Mouse (Mus musculus): ENCODE data around the gene Mpp4.
A peak's percentile ranks its signal among the peaks of the same experiment; 100 is the strongest.

The Mpp4 gene

GRCm38 (mm10) chr1:59167654-59168425, 4.7 kb upstream of the Mpp4 start:
- no peak for DNase-seq (ENCODE audit: low spot score in 2 of 2)

GRCm38 (mm10) chr1:59166232-59166905, 3.2 kb upstream of the Mpp4 start:
- no peak for DNase-seq (ENCODE audit: low spot score in 2 of 2)

- no peak for DNase-seq (ENCODE audit: low spot score in 2 of 2)
Measured at GRCm38 (mm10) chr1:59163918-59164317, 729 bp upstream of the Mpp4 start.

GRCm38 (mm10) chr1:59162309-59163024, 722 bp downstream of the Mpp4 start:
- no peak for DNase-seq (ENCODE audit: low spot score in 2 of 2)

GRCm38 (mm10) chr1:59161396-59161795, 1.8 kb downstream of the Mpp4 start:
- DNase-seq (ENCODE audit: low spot score in 2 of 2) = no peak

- no peak for DNase-seq (ENCODE audit: low spot score in 2 of 2)
Measured at GRCm38 (mm10) chr1:59160871-59161270, 2.3 kb downstream of the Mpp4 start.

- DNase-seq (ENCODE audit: low spot score in 2 of 2) = no peak
Measured at GRCm38 (mm10) chr1:59159136-59159535, 4.1 kb downstream of the Mpp4 start.

- DNase-seq (ENCODE audit: low spot score in 2 of 2) = no peak
Measured at GRCm38 (mm10) chr1:59158498-59158897, 4.7 kb downstream of the Mpp4 start.

GRCm38 (mm10) chr1:59157846-59158245, 5.3 kb downstream of the Mpp4 start:
- DNase-seq (ENCODE audit: low spot score in 2 of 2) = no peak

GRCm38 (mm10) chr1:59152346-59152745, 10.8 kb downstream of the Mpp4 start:
- no peak for DNase-seq (ENCODE audit: low spot score in 2 of 2)

- no peak for DNase-seq (ENCODE audit: low spot score in 2 of 2)
Measured at GRCm38 (mm10) chr1:59150542-59150941, 12.6 kb downstream of the Mpp4 start.

GRCm38 (mm10) chr1:59144543-59144942, 18.6 kb downstream of the Mpp4 start:
- DNase-seq (ENCODE audit: low spot score in 2 of 2) = no peak

- DNase-seq (ENCODE audit: low spot score in 2 of 2) = peak; percentile 41 to 46
Measured at GRCm38 (mm10) chr1:59142809-59143208, 20.4 kb downstream of the Mpp4 start.

GRCm38 (mm10) chr1:59134419-59134818, 28.8 kb downstream of the Mpp4 start:
- DNase-seq (ENCODE audit: low spot score in 2 of 2) = no peak

GRCm38 (mm10) chr1:59128879-59129278, 34.3 kb downstream of the Mpp4 start:
- DNase-seq (ENCODE audit: low spot score in 2 of 2) = no peak

- DNase-seq (ENCODE audit: low spot score in 2 of 2) = no peak
Measured at GRCm38 (mm10) chr1:59125558-59125957, 37.6 kb downstream of the Mpp4 start.

- peak; percentile 96 to 97 for DNase-seq (ENCODE audit: low spot score in 2 of 2)
Measured at GRCm38 (mm10) chr1:59119720-59120457, 43.3 kb downstream of the Mpp4 start, which contains the start of gene Tmem237. TSS of gene Tmem237 (minus strand) at chr1:59120408.

- no peak for DNase-seq (ENCODE audit: low spot score in 2 of 2)
Measured at GRCm38 (mm10) chr1:59110524-59110923, 52.7 kb downstream of the Mpp4 start.

GRCm38 (mm10) chr1:59102071-59102470, 61.1 kb downstream of the Mpp4 start:
- no peak for DNase-seq (ENCODE audit: low spot score in 2 of 2)

- no peak for DNase-seq (ENCODE audit: low spot score in 2 of 2)
Measured at GRCm38 (mm10) chr1:59101020-59101419, 62.2 kb downstream of the Mpp4 start.

GRCm38 (mm10) chr1:59094705-59095104, 68.5 kb downstream of the Mpp4 start, which contains the start of gene C2cd6:
TSS of gene C2cd6 (minus strand) at chr1:59094900.
- no peak for DNase-seq (ENCODE audit: low spot score in 2 of 2)

All from right cerebral cortex, postnatal 10 days (tissue).